Mouse (Mus musculus): ENCODE data around the gene Ndufv3. TPM values are rescaled to one million over a fixed set of nuclear protein-coding genes. Genes with fewer than 3 reads are reported as not detected.

Ndufv3 gene
- polyA plus RNA-seq, 1 experiment from 2014 or later = 239 TPM

- Histone ChIP-seq H3K36me3 (no peaks in the 10 kb centered on the region), H3K27me3 (no peaks in the 10 kb centered on the region), H3K4me1 (peaks cover 39% of the 10 kb centered on the region), H3K4me3 (peak overlapping the region; percentile 44), H3K4me2 (replicated peaks) (peak overlapping the region; percentile 67), H3K27ac (peak overlapping the region; percentile 93), H3K9me3 (no peaks in the 10 kb centered on the region), H3K9ac (peak overlapping the region; percentile 73)
- no peak for ATAC-seq (ENCODE audit: low FRiP score, low read depth)
- 23% methylated on average over 12 of the region's 12 CpGs for WGBS
Observed at GRCm38 (mm10) chr17:31563632-31564014, 43.7 kb downstream of the Ndufv3 start.

DNA sequence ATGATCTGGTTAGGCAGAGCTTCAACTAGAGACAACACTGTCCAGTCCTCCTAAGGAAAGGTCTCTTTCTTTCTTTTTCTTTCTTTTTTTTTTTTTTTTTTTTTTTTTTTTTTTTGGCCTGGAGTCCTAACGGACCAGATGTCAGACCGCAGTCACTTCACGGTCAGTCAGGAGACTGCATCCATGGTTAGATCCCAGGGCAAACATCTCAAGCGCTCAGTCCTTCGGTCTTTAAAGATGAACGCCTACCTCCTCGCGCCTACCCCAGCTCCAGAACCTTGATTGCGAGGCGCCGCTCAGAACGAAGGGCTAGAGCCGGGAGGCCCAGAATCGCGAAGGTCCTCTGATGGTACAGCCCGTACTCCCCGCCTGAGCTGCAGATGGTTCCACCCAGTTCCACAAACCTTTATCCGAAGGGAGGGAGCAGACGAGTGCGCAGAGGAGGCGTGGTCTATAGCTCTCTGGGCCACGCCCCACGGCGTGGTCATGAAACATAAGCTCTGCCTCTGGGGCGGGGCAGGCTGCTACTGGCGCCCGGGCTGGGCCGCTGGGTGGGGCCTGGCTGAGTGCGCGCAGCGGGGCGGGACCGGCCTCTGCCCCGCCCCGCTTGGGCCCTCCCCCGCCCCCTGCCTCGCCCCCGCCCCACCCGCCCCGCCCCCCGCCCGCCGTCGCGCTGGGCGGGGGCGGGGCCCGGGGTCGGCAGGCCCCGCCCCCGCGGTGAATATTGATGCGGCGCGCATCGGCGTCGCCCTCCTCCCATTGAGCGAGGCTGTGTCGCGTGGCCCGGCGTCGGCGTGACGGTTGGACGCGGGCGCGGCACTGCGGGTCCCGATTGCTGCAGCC is 44.3 kb downstream of the Ndufv3 start, which contains the start of gene Pknox1:
TSS of gene Pknox1 (plus strand) at position 720 of the 843 bp plus-strand sequence.
- peak within 1 kb of the TSS; percentile 93 for H3K9ac ChIP-seq
- peaks cover 36% of the 10 kb centered on the region for H3K4me1 ChIP-seq
- peak within 1 kb of the TSS; percentile 96 for H3K27ac ChIP-seq
- no peaks in the 10 kb centered on the region for H3K27me3 ChIP-seq
- WGBS = under 1% methylated on average over 54 of the region's 72 CpGs
- H3K4me2 ChIP-seq (replicated peaks) = peak within 1 kb of the TSS; percentile 88
- H3K36me3 ChIP-seq = no peaks in the 10 kb centered on the region; the same call in 1 of the 2 replicates
- ATAC-seq (ENCODE audit: low FRiP score, low read depth) = peak; percentile 94
- no peaks in the 10 kb centered on the region for H3K9me3 ChIP-seq
- peak within 1 kb of the TSS; percentile 83 for H3K4me3 ChIP-seq

- peak overlapping the region; percentile 83 for H3K4me3 ChIP-seq
- H3K4me1 ChIP-seq = peaks cover 32% of the 10 kb centered on the region
- ATAC-seq (ENCODE audit: low FRiP score, low read depth) = no peak
Observed at GRCm38 (mm10) chr17:31564858-31565140, 44.9 kb downstream of the Ndufv3 start.

GRCm38 (mm10) chr17:31565141-31566056 is 45.5 kb downstream of the Ndufv3 start:
- Histone ChIP-seq H3K27ac (peak overlapping the region; percentile 96), H3K4me2 (replicated peaks) (peak overlapping the region; percentile 88), H3K4me3 (peak overlapping the region; percentile 83), H3K27me3 (no peaks in the 10 kb centered on the region), H3K9ac (peak overlapping the region; percentile 93), H3K36me3 (no peaks in the 10 kb centered on the region; the same call in 1 of the 2 replicates), H3K9me3 (no peaks in the 10 kb centered on the region), H3K4me1 (peaks cover 32% of the 10 kb centered on the region)
- WGBS = under 1% methylated on average over 76 of the region's 88 CpGs
- ATAC-seq (ENCODE audit: low FRiP score, low read depth) = peak; percentile 45

More at GRCm38 (mm10) chr17:31564858-31565140, 44.9 kb downstream of the Ndufv3 start:
- Histone ChIP-seq H3K36me3 (no peaks in the 10 kb centered on the region; the same call in 1 of the 2 replicates), H3K9ac (peak overlapping the region; percentile 93), H3K9me3 (no peaks in the 10 kb centered on the region), H3K4me2 (replicated peaks) (peak overlapping the region; percentile 88), H3K27me3 (no peaks in the 10 kb centered on the region), H3K27ac (peak overlapping the region; percentile 96)
- 7% methylated on average over 3 of the region's 44 CpGs for WGBS

DNA sequence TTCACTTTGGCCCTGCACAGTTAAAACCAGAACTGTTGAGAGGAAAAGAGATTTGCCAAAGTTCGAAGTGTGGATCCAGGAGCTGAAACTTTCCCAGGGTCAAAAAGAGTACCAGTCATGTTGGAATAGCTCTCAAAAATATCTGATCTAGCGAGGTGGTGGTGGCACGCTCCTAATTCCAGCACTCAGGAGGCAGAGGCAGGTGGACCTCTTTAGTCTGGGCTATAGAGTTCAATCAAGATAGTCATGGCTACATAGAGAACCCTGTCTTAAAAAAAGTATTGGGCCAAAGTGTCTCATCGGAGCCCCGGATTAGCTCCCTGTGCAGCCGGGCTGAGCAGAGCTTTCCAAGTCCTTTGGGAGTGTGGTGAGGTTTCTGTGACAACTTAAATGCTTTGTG is 46.4 kb downstream of the Ndufv3 start:
- WGBS = 69% methylated on average over 6 of the region's 6 CpGs
- peak overlapping the region; percentile 83 for H3K4me3 ChIP-seq
- peak overlapping the region; percentile 96 for H3K27ac ChIP-seq
- H3K4me2 ChIP-seq (replicated peaks) = peak overlapping the region; percentile 88
- H3K4me1 ChIP-seq = peaks cover 32% of the 10 kb centered on the region
- H3K27me3 ChIP-seq = no peaks in the 10 kb centered on the region
- H3K36me3 ChIP-seq = no peaks in the 10 kb centered on the region; the same call in 1 of the 2 replicates
- H3K9ac ChIP-seq = peak overlapping the region; percentile 93
- no peak for ATAC-seq (ENCODE audit: low FRiP score, low read depth)
- H3K9me3 ChIP-seq = no peaks in the 10 kb centered on the region

DNA sequence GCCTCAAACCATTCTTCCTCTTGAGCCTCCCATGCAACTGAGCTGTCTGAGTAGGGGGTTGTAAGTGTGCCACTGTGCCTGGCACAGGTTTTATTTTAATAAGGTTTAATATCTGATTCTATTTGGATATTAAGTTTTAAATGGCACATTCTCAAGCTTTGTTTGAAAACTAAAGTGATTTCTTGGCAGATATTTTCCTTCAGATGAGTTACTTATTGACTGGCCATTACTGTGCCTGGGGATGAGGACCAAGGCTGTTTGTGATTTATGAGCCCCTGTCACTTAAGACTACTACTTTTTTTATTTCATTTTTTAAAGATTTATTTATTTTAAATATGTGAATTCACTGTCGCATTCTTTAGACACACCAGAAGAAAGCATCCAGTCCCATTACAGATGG is 49.8 kb downstream of the Ndufv3 start:
- Histone ChIP-seq H3K36me3 (no peaks in the 10 kb centered on the region; the same call in 1 of the 2 replicates), H3K9me3 (no peaks in the 10 kb centered on the region), H3K27ac (no peak overlapping the region), H3K4me2 (replicated peaks) (no peak overlapping the region), H3K27me3 (no peaks in the 10 kb centered on the region), H3K4me3 (no peak overlapping the region), H3K9ac (no peak overlapping the region), H3K4me1 (peaks cover 25% of the 10 kb centered on the region)
- WGBS = 100% methylated on average over 1 of the region's 1 CpGs
- no peak for ATAC-seq (ENCODE audit: low FRiP score, low read depth)

- 89% methylated on average over 9 of the region's 9 CpGs for WGBS
- ATAC-seq (ENCODE audit: low FRiP score, low read depth) = peak; percentile 80; the same call in 1 of the 2 replicates
- Histone ChIP-seq H3K9me3 (no peaks in the 10 kb centered on the region), H3K4me2 (replicated peaks) (no peak overlapping the region), H3K4me3 (no peak overlapping the region), H3K27ac (no peak overlapping the region), H3K36me3 (peaks cover under 1% of the 10 kb centered on the region; the same call in 1 of the 2 replicates), H3K9ac (no peak overlapping the region), H3K27me3 (no peaks in the 10 kb centered on the region), H3K4me1 (peaks cover 25% of the 10 kb centered on the region)
Observed at GRCm38 (mm10) chr17:31570321-31570925, 50.5 kb downstream of the Ndufv3 start.

DNA sequence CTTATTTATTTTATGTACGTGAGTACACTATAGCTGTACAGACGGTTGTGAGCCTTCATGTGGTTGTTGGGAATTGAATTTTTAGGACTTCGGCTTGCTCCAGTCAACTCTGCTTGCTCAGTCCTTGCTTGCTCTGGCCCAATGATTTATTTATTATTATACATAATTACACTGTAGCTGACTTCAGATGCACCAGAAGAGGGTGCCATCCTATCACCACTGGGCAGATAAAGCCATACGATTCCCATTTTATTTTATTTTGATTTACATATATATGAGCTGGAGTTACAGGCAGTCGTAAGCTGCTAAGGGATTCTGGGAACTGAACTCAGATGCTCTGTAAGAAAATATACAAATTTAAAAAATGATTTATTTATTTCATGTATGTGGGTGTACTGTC is 51.8 kb downstream of the Ndufv3 start:
- WGBS = 87% methylated on average over 5 of the region's 5 CpGs

DNA sequence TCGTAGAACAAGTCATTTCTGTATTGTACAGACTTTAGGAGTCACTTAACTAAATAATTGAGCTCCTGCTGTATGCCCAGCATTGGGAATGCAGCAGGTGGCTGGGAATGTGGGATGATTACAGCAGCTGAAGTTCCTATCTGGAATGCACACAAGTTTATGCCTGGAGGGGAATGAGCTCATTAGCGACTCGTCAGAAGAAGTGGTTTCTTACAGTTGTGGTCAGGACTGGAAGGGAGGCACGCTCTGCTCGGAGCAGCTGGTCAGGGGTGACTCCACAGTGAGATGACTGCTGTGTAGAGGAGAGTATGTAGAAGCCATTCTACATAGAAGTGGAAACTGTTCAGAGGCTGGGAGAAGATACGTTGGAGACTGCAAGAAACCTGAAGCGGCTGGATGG is 54.7 kb downstream of the Ndufv3 start:
- H3K27ac ChIP-seq = no peak overlapping the region
- WGBS = 68% methylated on average over 7 of the region's 7 CpGs
- no peak for ATAC-seq (ENCODE audit: low FRiP score, low read depth)

More for the DNA sequence above, 51.8 kb downstream of the Ndufv3 start:
- Histone ChIP-seq H3K4me1 (peaks cover 15% of the 10 kb centered on the region), H3K4me3 (no peak overlapping the region), H3K9ac (no peak overlapping the region), H3K9me3 (no peaks in the 10 kb centered on the region), H3K27ac (no peak overlapping the region), H3K4me2 (replicated peaks) (no peak overlapping the region), H3K36me3 (peaks cover 9% of the 10 kb centered on the region), H3K27me3 (no peaks in the 10 kb centered on the region)
- no peak for ATAC-seq (ENCODE audit: low FRiP score, low read depth)

GRCm38 (mm10) chr17:31576394-31577175 is 56.7 kb downstream of the Ndufv3 start:
- Histone ChIP-seq H3K27me3 (no peaks in the 10 kb centered on the region), H3K9ac (no peak overlapping the region), H3K9me3 (no peaks in the 10 kb centered on the region), H3K36me3 (peaks cover 9% of the 10 kb centered on the region), H3K4me2 (replicated peaks) (no peak overlapping the region), H3K27ac (no peak overlapping the region), H3K4me1 (peaks cover 9% of the 10 kb centered on the region), H3K4me3 (no peak overlapping the region)
- WGBS = 82% methylated on average over 10 of the region's 10 CpGs
- no peak for ATAC-seq (ENCODE audit: low FRiP score, low read depth)

More for the DNA sequence above, 54.7 kb downstream of the Ndufv3 start:
- H3K27me3 ChIP-seq = no peaks in the 10 kb centered on the region
- peaks cover 9% of the 10 kb centered on the region for H3K36me3 ChIP-seq
- H3K4me3 ChIP-seq = no peak overlapping the region
- no peaks in the 10 kb centered on the region for H3K4me1 ChIP-seq
- H3K9me3 ChIP-seq = no peaks in the 10 kb centered on the region
- no peak overlapping the region for H3K4me2 ChIP-seq (replicated peaks)
- H3K9ac ChIP-seq = no peak overlapping the region

- 58% methylated on average over 3 of the region's 3 CpGs for WGBS
- Histone ChIP-seq H3K9me3 (no peaks in the 10 kb centered on the region), H3K36me3 (peaks cover 22% of the 10 kb centered on the region), H3K27ac (no peak overlapping the region), H3K4me2 (replicated peaks) (no peak overlapping the region), H3K9ac (no peak overlapping the region), H3K27me3 (no peaks in the 10 kb centered on the region), H3K4me3 (no peak overlapping the region), H3K4me1 (peaks cover 26% of the 10 kb centered on the region)
- ATAC-seq (ENCODE audit: low FRiP score, low read depth) = no peak
Observed at GRCm38 (mm10) chr17:31580344-31580743, 60.4 kb downstream of the Ndufv3 start.

Measured in limb, embryonic 13.5 days (tissue).